In genomic region chr7:16294837-16295236, GRCm38 (mm10) we compare ENCODE assay signal across 8 mouse cellular contexts. TPM values are rescaled to one million over a fixed set of nuclear protein-coding genes. Genes with fewer than 3 reads are reported as not detected.
DNase-seq lines count a peak whose midpoint lies in the region; ATAC-seq lines count a peak whose summit lies in the region.

No protein-coding gene starts in this region.

- H3K4me1 ChIP-seq in hindbrain, embryonic 14.5 days (replicated peaks; ENCODE audit: control insufficient read depth, insufficient read depth, low read length): peaks cover 18% of the 10 kb centered on the region

- H3K4me3 ChIP-seq in hindbrain, embryonic 14.5 days (replicated peaks; ENCODE audit: low read length): peak overlapping the region; percentile 40

- peak overlapping the region; percentile 91 for H3K4me2 ChIP-seq in hindbrain, embryonic 14.5 days (replicated peaks)

- peak; percentile 46 for ATAC-seq in hindbrain, embryonic 14.5 days (ENCODE audit: low FRiP score)

- no peaks in the 10 kb centered on the region for H3K36me3 ChIP-seq in hindbrain, embryonic 14.5 days (replicated peaks; ENCODE audit: control insufficient read depth, insufficient read depth)

- under 1% methylated on average over 23 of the region's 23 CpGs for WGBS in hindbrain, embryonic 14.5 days

- DNase-seq in T-cell, adult 2 months (ENCODE audit: low spot score): peak; percentile 94
- DNase-seq in cerebellum, postnatal 25 days: peak; percentile 98
- DNase-seq in frontal cortex, postnatal 25 days (ENCODE audit: low spot score in 2 of 2): peak; percentile 92 to 93
- peak; percentile 96 for DNase-seq in hindbrain, embryonic 14.5 days (ENCODE audit: low spot score)
- DNase-seq in left cerebral cortex, adult 18-20 months (ENCODE audit: low spot score in 2 of 2): peak; percentile 96 to 98
- DNase-seq in lung, postnatal 4 days: peak; percentile 97
- peak; percentile 81 for DNase-seq in retina, postnatal 7 days (ENCODE audit: low read depth, low spot score)
- DNase-seq in urinary bladder, adult 18-20 months (ENCODE audit: low spot score in 2 of 2): peak; percentile 91 to 92

- H3K27me3 ChIP-seq in hindbrain, embryonic 14.5 days (ENCODE audit: control insufficient read depth, insufficient read depth, low read length): no peaks in the 10 kb centered on the region

- H3K9ac ChIP-seq in hindbrain, embryonic 14.5 days: peak overlapping the region; percentile 61

- H3K27ac ChIP-seq in hindbrain, embryonic 14.5 days: peak overlapping the region; percentile 68

- no peaks in the 10 kb centered on the region for H3K9me3 ChIP-seq in hindbrain, embryonic 14.5 days (ENCODE audit: control insufficient read depth, low read length)

RNA-seq across cellular contexts. Expression of gene Ccdc9, which starts 8.2 kb away (rescaled TPM):
- polyA plus RNA-seq in hindbrain, embryonic 14.5 days (2014; fragmentation: Nextera tagmentation; extraction: Ambion mirVana): 17.0 TPM in 2 replicates
- 100 to 1,000 TPM in 1 of 2 experiments, 10 to 100 TPM in 1; 81.0 to 102 TPM for total RNA-seq in left cerebral cortex, adult 18-20 months (2021)

RNA-seq across cellular contexts. Expression of gene Bbc3, which starts 13.4 kb away (rescaled TPM):
- polyA plus RNA-seq in hindbrain, embryonic 14.5 days (2014; fragmentation: Nextera tagmentation; extraction: Ambion mirVana): 20.3 and 21.0 TPM in 2 replicates
- total RNA-seq in left cerebral cortex, adult 18-20 months (2021): 10 to 100 TPM in 1 of 2 experiments, 1 to 10 TPM in 1; 7.5 to 11.8 TPM

RNA-seq across cellular contexts. Expression of gene Inafm1, which starts 21.4 kb away (rescaled TPM):
- polyA plus RNA-seq in hindbrain, embryonic 14.5 days (2014; fragmentation: Nextera tagmentation; extraction: Ambion mirVana): 51.3 and 51.6 TPM in 2 replicates
- total RNA-seq in left cerebral cortex, adult 18-20 months (2021): 10 to 100 TPM; 38.0 to 39.7 TPM

RNA-seq across cellular contexts. Expression of gene C5ar1, which starts 35.5 kb away (rescaled TPM):
- 2.1 and 2.8 TPM in 2 replicates for polyA plus RNA-seq in hindbrain, embryonic 14.5 days (2014; fragmentation: Nextera tagmentation; extraction: Ambion mirVana)
- total RNA-seq in left cerebral cortex, adult 18-20 months (2021): 1 to 10 TPM; 1.2 to 2.4 TPM

RNA-seq across cellular contexts. Expression of gene C5ar2, which starts 50.9 kb away (rescaled TPM):
- polyA plus RNA-seq in hindbrain, embryonic 14.5 days (2014; fragmentation: Nextera tagmentation; extraction: Ambion mirVana): 0.13 TPM in 1 of 2 replicates, not detected in the other
- total RNA-seq in left cerebral cortex, adult 18-20 months (2021): under 1 TPM; 0.58 to 0.73 TPM

Comparison
In these comparisons a context has a peak if more than half of its experiments do, and no peak if none do; other contexts are left out.
1. Peak in every context shown above with its lines: DNase-seq, ATAC-seq, H3K4me3 ChIP-seq and H3K27ac ChIP-seq.